Mouse (Mus musculus): ENCODE results near the gene Pik3r5. TPM values are rescaled to one million over a fixed set of nuclear protein-coding genes. Genes with fewer than 3 reads are reported as not detected.

Gene Pik3r5
- polyA plus RNA-seq, 2 experiments: 0.46 to 0.66 TPM

GRCm38 (mm10) chr11:68404185-68404584 lies 27.7 kb upstream of the Pik3r5 start:
- DNase-seq (ENCODE audit: low read depth in 3 of 3, low spot score in 3 of 3): no peak
- WGBS (ENCODE audit: insufficient replicate concordance): 27% methylated on average over 4 of the region's 4 CpGs
- no peaks in the 10 kb centered on the region for H3K36me3 ChIP-seq (replicated peaks; ENCODE audit: control insufficient read depth, insufficient read depth, low read depth)
- H3K4me1 ChIP-seq (replicated peaks; ENCODE audit: control insufficient read depth in 2 of 2, insufficient read depth in 2 of 2, low read length in 1 of 2): no peaks in the 10 kb centered on the region
- no peak overlapping the region for H3K27ac ChIP-seq
- no peak overlapping the region for H3K9ac ChIP-seq (replicated peaks)
- H3K4me2 ChIP-seq (ENCODE audit: low read depth): no peak overlapping the region
- H3K27me3 ChIP-seq (ENCODE audit: control insufficient read depth, insufficient read depth, low read length): peaks cover 27% of the 10 kb centered on the region
- TF ChIP-seq EP300 (IDR thresholded peaks at IDR 0.05; ENCODE audit: low read depth) (no peak), CTCF (IDR thresholded peaks at IDR 0.05; ENCODE audit: low read depth) (peak; percentile 41)
- no peak overlapping the region for H3K4me3 ChIP-seq (ENCODE audit: insufficient read depth in 1 of 2, low read depth in 2 of 2, low read length in 2 of 2)
- no peaks in the 10 kb centered on the region for H3K9me3 ChIP-seq (ENCODE audit: control insufficient read depth, low read length)
- ATAC-seq (ENCODE audit: insufficient read depth): no peak

GRCm38 (mm10) chr11:68405576-68405975 lies 26.3 kb upstream of the Pik3r5 start:
- Histone ChIP-seq H3K9me3 (ENCODE audit: control insufficient read depth, low read length) (no peaks in the 10 kb centered on the region), H3K36me3 (replicated peaks; ENCODE audit: control insufficient read depth, insufficient read depth, low read depth) (no peaks in the 10 kb centered on the region), H3K9ac (replicated peaks) (no peak overlapping the region), H3K4me1 (replicated peaks; ENCODE audit: control insufficient read depth in 2 of 2, insufficient read depth in 2 of 2, low read length in 1 of 2) (no peaks in the 10 kb centered on the region), H3K27ac (no peak overlapping the region), H3K4me2 (ENCODE audit: low read depth) (no peak overlapping the region), H3K4me3 (ENCODE audit: insufficient read depth in 1 of 2, low read depth in 2 of 2, low read length in 2 of 2) (no peak overlapping the region), H3K27me3 (ENCODE audit: control insufficient read depth, insufficient read depth, low read length) (peaks cover 13% of the 10 kb centered on the region)
- 77% methylated on average over 8 of the region's 8 CpGs for WGBS (ENCODE audit: insufficient replicate concordance)
- DNase-seq (ENCODE audit: low read depth in 3 of 3, low spot score in 3 of 3) (no peak), ATAC-seq (ENCODE audit: insufficient read depth) (no peak)
- TF ChIP-seq EP300 (IDR thresholded peaks at IDR 0.05; ENCODE audit: low read depth) (no peak), CTCF (IDR thresholded peaks at IDR 0.05; ENCODE audit: low read depth) (no peak)

- Histone ChIP-seq H3K9ac (replicated peaks) (no peak overlapping the region), H3K27ac (no peak overlapping the region), H3K4me1 (replicated peaks; ENCODE audit: control insufficient read depth in 2 of 2, insufficient read depth in 2 of 2, low read length in 1 of 2) (no peaks in the 10 kb centered on the region), H3K36me3 (replicated peaks; ENCODE audit: control insufficient read depth, insufficient read depth, low read depth) (no peaks in the 10 kb centered on the region), H3K4me2 (ENCODE audit: low read depth) (no peak overlapping the region), H3K4me3 (ENCODE audit: insufficient read depth in 1 of 2, low read depth in 2 of 2, low read length in 2 of 2) (no peak overlapping the region), H3K9me3 (ENCODE audit: control insufficient read depth, low read length) (no peaks in the 10 kb centered on the region), H3K27me3 (ENCODE audit: control insufficient read depth, insufficient read depth, low read length) (no peaks in the 10 kb centered on the region)
- no peak for TF ChIP-seq CTCF (IDR thresholded peaks at IDR 0.05; ENCODE audit: low read depth)
- TF ChIP-seq EP300 (IDR thresholded peaks at IDR 0.05; ENCODE audit: low read depth): no peak
- no peak for DNase-seq (ENCODE audit: low read depth in 3 of 3, low spot score in 3 of 3)
- WGBS (ENCODE audit: insufficient replicate concordance): 15% methylated on average over 11 of the region's 11 CpGs
- ATAC-seq (ENCODE audit: insufficient read depth): no peak
Measured at GRCm38 (mm10) chr11:68407266-68407926, 24.5 kb upstream of the Pik3r5 start.

- WGBS (ENCODE audit: insufficient replicate concordance): 38% methylated on average over 2 of the region's 2 CpGs
- Histone ChIP-seq H3K9ac (replicated peaks) (no peak overlapping the region), H3K9me3 (ENCODE audit: control insufficient read depth, low read length) (no peaks in the 10 kb centered on the region), H3K27me3 (ENCODE audit: control insufficient read depth, insufficient read depth, low read length) (no peaks in the 10 kb centered on the region), H3K27ac (no peak overlapping the region), H3K4me1 (replicated peaks; ENCODE audit: control insufficient read depth in 2 of 2, insufficient read depth in 2 of 2, low read length in 1 of 2) (no peaks in the 10 kb centered on the region), H3K36me3 (replicated peaks; ENCODE audit: control insufficient read depth, insufficient read depth, low read depth) (no peaks in the 10 kb centered on the region), H3K4me2 (ENCODE audit: low read depth) (no peak overlapping the region), H3K4me3 (ENCODE audit: insufficient read depth in 1 of 2, low read depth in 2 of 2, low read length in 2 of 2) (no peak overlapping the region)
- DNase-seq (ENCODE audit: low read depth in 3 of 3, low spot score in 3 of 3): peak in 2 of 3 experiments; percentile 20 to 31
- no peak for ATAC-seq (ENCODE audit: insufficient read depth)
- TF ChIP-seq EP300 (IDR thresholded peaks at IDR 0.05; ENCODE audit: low read depth) (no peak), CTCF (IDR thresholded peaks at IDR 0.05; ENCODE audit: low read depth) (peak; percentile 62)
Measured at GRCm38 (mm10) chr11:68408127-68408526, 23.8 kb upstream of the Pik3r5 start.

- ATAC-seq (ENCODE audit: insufficient read depth): no peak
- DNase-seq (ENCODE audit: low read depth in 3 of 3, low spot score in 3 of 3): no peak
- Histone ChIP-seq H3K4me2 (ENCODE audit: low read depth) (no peak overlapping the region), H3K9ac (replicated peaks) (no peak overlapping the region), H3K36me3 (replicated peaks; ENCODE audit: control insufficient read depth, insufficient read depth, low read depth) (no peaks in the 10 kb centered on the region), H3K4me3 (ENCODE audit: insufficient read depth in 1 of 2, low read depth in 2 of 2, low read length in 2 of 2) (no peak overlapping the region), H3K4me1 (replicated peaks; ENCODE audit: control insufficient read depth in 2 of 2, insufficient read depth in 2 of 2, low read length in 1 of 2) (no peaks in the 10 kb centered on the region), H3K27me3 (ENCODE audit: control insufficient read depth, insufficient read depth, low read length) (no peaks in the 10 kb centered on the region), H3K27ac (no peak overlapping the region), H3K9me3 (ENCODE audit: control insufficient read depth, low read length) (no peaks in the 10 kb centered on the region)
- TF ChIP-seq EP300 (IDR thresholded peaks at IDR 0.05; ENCODE audit: low read depth) (no peak), CTCF (IDR thresholded peaks at IDR 0.05; ENCODE audit: low read depth) (no peak)
- 42% methylated on average over 3 of the region's 3 CpGs for WGBS (ENCODE audit: insufficient replicate concordance)
Measured at GRCm38 (mm10) chr11:68417001-68417400, 14.9 kb upstream of the Pik3r5 start.

Measured in liver, embryonic 14.5 days (tissue).